Mouse (Mus musculus) midbrain, embryonic 11.5 days (tissue): ENCODE measurements at regions not wholly inside any gene's neighbourhood (a gene's known extent, or its start where the extent isn't known, plus 50 kb on each side); places are given as distances from the start of the nearest gene placed in this dataset.

Experiments used
- ATAC-seq: fragments of 200-750 bp; cut with Nextera tagmentation; 2 replicates; pipeline ENCODE4 v1.8.0; 2017; ENCODE audit warnings: moderate TSS enrichment, moderate library complexity; ENCODE audit not compliant: low FRiP score
- DNase-seq: peaks from one replicate; pipeline ENCODE4 v3.0.0; 2015; ENCODE audit warnings: low spot score; ENCODE audit errors: missing footprints
- H3K27ac ChIP-seq: fragments of 300-500 bp; sonication (generic); 2 replicates; pipeline ENCODE4 v1.5.1; 2014; ENCODE audit warnings: low read depth, low read length
- H3K27me3 ChIP-seq: fragments of 300-500 bp; sonication (generic); 2 replicates; pipeline ENCODE4 v1.6.1; 2014; ENCODE audit warnings: mild to moderate bottlenecking, low read length, moderate library complexity, mixed read lengths; ENCODE audit not compliant: control insufficient read depth, insufficient read depth
- H3K36me3 ChIP-seq: fragments of 300-500 bp; sonication (generic); 2 replicates; pipeline ENCODE4 v1.6.1; 2014; ENCODE audit warnings: mild to moderate bottlenecking, low read length, moderate library complexity, mixed read lengths; ENCODE audit not compliant: control insufficient read depth, insufficient read depth
- H3K4me1 ChIP-seq: fragments of 300-500 bp; sonication (generic); 2 replicates; pipeline ENCODE4 v1.6.1; 2014; ENCODE audit warnings: low read length; ENCODE audit not compliant: control insufficient read depth, insufficient read depth
- H3K4me2 ChIP-seq: fragments of 300-500 bp; sonication (generic); 2 replicates; pipeline ENCODE4 v1.6.1; 2014; ENCODE audit warnings: mild to moderate bottlenecking, moderate library complexity
- H3K4me3 ChIP-seq: fragments of 300-500 bp; sonication (generic); 2 replicates; pipeline ENCODE4 v1.5.1; 2014; ENCODE audit warnings: low read depth, low read length
- H3K9ac ChIP-seq: fragments of 300-500 bp; sonication (generic); 2 replicates; pipeline ENCODE4 v1.6.1; 2014; ENCODE audit warnings: low read length
- H3K9me3 ChIP-seq: fragments of 300-500 bp; sonication (generic); 2 replicates; pipeline ENCODE4 v1.6.1; 2016; ENCODE audit warnings: low read length; ENCODE audit not compliant: control insufficient read depth
- WGBS: fragments of 180-500 bp; shearing (Covaris S2); extraction: QIAGEN DNeasy Blood & Tissue Kit; methylation state at CpG from one replicate; pipeline ENCODE4 v1.1.7; 2014; 5-methylcytosine and 5-hydroxymethylcytosine counted together

GRCm38 (mm10) chr13:3712497-3713160 is 78.8 kb downstream of the Asb13 start:
- H3K27me3 ChIP-seq = no peaks in the 10 kb centered on the region
- H3K9me3 ChIP-seq = no peaks in the 10 kb centered on the region
- no peak overlapping the region; the same call in 1 of the 2 replicates for H3K4me3 ChIP-seq
- peak; percentile 99 for DNase-seq
- 2% methylated on average over 13 of the region's 19 CpGs for WGBS
- H3K4me1 ChIP-seq = peaks cover 12% of the 10 kb centered on the region
- no peaks in the 10 kb centered on the region for H3K36me3 ChIP-seq
- peak overlapping the region; percentile 39 for H3K4me2 ChIP-seq
- peak; percentile 96 for ATAC-seq
- H3K9ac ChIP-seq = no peak overlapping the region; the same call in 1 of the 2 replicates
- H3K27ac ChIP-seq = no peak overlapping the region

DNA sequence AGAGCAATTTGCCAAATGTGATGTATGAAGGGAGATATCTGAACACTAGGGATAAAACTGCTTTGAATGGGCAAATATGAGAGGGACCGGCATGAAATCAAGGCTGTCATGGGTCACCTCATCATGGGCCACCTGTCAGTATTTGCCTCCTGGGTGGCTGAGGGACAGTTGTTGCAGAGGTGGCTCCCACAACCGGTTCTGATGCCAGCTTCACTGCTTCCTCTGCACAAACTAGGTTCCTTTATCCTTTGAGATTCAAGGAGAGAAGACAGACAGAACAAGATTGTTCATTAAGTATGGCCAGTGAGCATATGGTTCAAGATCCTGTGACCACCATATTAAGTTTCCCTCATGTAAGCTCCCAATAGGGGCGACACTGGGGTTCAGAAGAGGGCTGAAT is 78.3 kb downstream of the Asb13 start:
- ATAC-seq = peak; percentile 43; the same call in 1 of the 2 replicates
- peaks cover 12% of the 10 kb centered on the region for H3K4me1 ChIP-seq
- H3K4me2 ChIP-seq = peak overlapping the region; percentile 39; the same call in 1 of the 2 replicates
- H3K27ac ChIP-seq = no peak overlapping the region
- no peak overlapping the region for H3K4me3 ChIP-seq
- WGBS = 14% methylated on average over 3 of the region's 3 CpGs
- no peaks in the 10 kb centered on the region for H3K36me3 ChIP-seq
- DNase-seq = no peak
- H3K9me3 ChIP-seq = no peaks in the 10 kb centered on the region
- H3K9ac ChIP-seq = no peak overlapping the region
- H3K27me3 ChIP-seq = no peaks in the 10 kb centered on the region

DNA sequence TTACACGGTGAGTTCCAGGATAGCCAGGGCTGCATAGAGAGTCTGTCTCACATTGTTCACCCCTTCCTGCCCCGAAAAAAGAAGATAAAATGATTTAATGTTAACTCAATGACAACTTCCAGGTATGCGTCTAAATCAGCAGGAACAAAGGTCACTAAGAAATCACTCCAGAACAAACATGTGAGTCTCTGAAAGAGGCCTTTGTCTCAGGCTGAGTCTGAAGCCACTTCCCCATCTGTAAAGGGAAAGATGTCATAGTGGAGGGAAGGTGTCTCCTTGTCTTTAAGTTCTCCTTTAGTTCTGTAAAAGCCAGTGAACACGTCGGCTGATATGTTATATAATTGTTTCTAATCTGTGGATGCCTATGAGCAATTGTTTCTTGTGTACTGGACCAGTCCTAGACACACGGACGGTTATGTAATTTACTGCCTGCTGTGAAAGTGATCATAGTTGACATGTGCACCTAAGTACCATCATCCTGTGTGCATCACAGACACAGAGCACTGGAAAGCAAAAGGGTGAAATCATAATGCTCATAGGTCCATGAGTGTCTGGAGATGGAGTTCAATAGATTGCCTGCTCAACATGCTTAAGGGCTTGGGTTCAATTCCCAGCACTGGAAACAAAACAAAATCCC is 76.3 kb downstream of the Asb13 start:
- Histone ChIP-seq H3K4me2 (no peak overlapping the region), H3K27me3 (no peaks in the 10 kb centered on the region), H3K27ac (no peak overlapping the region), H3K9me3 (no peaks in the 10 kb centered on the region), H3K36me3 (no peaks in the 10 kb centered on the region), H3K9ac (no peak overlapping the region), H3K4me1 (peaks cover 12% of the 10 kb centered on the region), H3K4me3 (no peak overlapping the region)
- ATAC-seq (no peak), DNase-seq (peak; percentile 73)
- 84% methylated on average over 7 of the region's 7 CpGs for WGBS

GRCm38 (mm10) chr13:3708896-3709631 is 75.2 kb downstream of the Asb13 start:
- Histone ChIP-seq H3K4me2 (no peak overlapping the region), H3K27ac (no peak overlapping the region), H3K27me3 (no peaks in the 10 kb centered on the region), H3K36me3 (no peaks in the 10 kb centered on the region), H3K9me3 (no peaks in the 10 kb centered on the region), H3K9ac (no peak overlapping the region), H3K4me3 (no peak overlapping the region), H3K4me1 (peaks cover 12% of the 10 kb centered on the region)
- peak; percentile 80 for DNase-seq
- 80% methylated on average over 14 of the region's 14 CpGs for WGBS
- no peak for ATAC-seq
